In the genomic region with DNA sequence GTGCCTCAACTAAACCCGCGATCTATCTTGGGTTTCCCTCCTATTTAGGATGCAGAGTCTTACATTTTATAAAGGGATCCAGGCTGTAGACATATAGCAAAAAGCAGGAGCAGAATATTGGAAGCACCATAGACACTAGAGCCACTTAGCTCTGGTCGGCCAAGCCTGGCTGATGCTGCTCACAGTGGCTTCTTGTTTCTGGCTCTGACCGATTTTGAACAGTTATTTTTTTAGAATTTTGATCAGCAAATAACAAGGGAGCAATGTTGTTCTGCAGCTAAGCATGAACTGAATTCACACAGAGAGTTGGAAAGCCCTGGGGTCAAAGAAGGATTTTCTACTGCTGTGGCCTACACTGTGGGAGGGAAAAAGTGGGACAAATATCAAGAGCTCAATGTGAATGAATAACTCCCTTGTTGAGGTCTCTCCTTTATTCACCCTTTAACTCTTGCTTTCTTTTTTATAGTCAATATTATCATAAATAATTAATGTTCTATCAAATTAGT, we compare ENCODE assay signal across 26 mouse cellular contexts.
DNase-seq lines count a peak whose midpoint lies in the region; ATAC-seq and TF ChIP-seq lines count a peak whose summit lies in the region.
"Had no signal": no experiment of that assay in that cellular context is flagged by ENCODE, and none has a peak within 500 bp of the region (broad histone marks: within the 10 kb centered on the region; RNA-seq: fewer than 3 reads in every experiment).

No protein-coding gene starts in this region.

- no peak overlapping the region for H3K27ac ChIP-seq in midbrain, postnatal 0 days (ENCODE audit: low read depth, low read length)
- H3K27ac ChIP-seq in midbrain, embryonic 13.5 days = no peak overlapping the region
- H3K27ac ChIP-seq: forebrain, embryonic 13.5 days; hindbrain, embryonic 12.5 days; kidney, embryonic 15.5 days; limb, embryonic 13.5 days; liver, embryonic 12.5 days had no signal

- H3K36me3 ChIP-seq in midbrain, postnatal 0 days (ENCODE audit: insufficient read depth, low read length) = peaks cover 36% of the 10 kb centered on the region
- H3K36me3 ChIP-seq in midbrain, embryonic 13.5 days = peaks cover 25% of the 10 kb centered on the region
- H3K36me3 ChIP-seq: heart, embryonic 12.5 days; kidney, embryonic 15.5 days; limb, embryonic 13.5 days; liver, embryonic 12.5 days had no signal

- H3K4me2 ChIP-seq in midbrain, postnatal 0 days (ENCODE audit: low read depth, low read length, poor library complexity, severe bottlenecking) = no peak overlapping the region
- no peak overlapping the region for H3K4me2 ChIP-seq in midbrain, embryonic 13.5 days (replicated peaks)
- H3K4me2 ChIP-seq: forebrain, embryonic 13.5 days; heart, embryonic 12.5 days; hindbrain, embryonic 12.5 days; kidney, embryonic 15.5 days; limb, embryonic 13.5 days; liver, embryonic 12.5 days; midbrain, embryonic 11.5 days had no signal

- no peaks in the 10 kb centered on the region for H3K4me1 ChIP-seq in midbrain, postnatal 0 days (ENCODE audit: insufficient read depth, low read length)
- no peaks in the 10 kb centered on the region for H3K4me1 ChIP-seq in midbrain, embryonic 13.5 days (replicated peaks)
- H3K4me1 ChIP-seq: forebrain, embryonic 13.5 days; heart, embryonic 12.5 days; hindbrain, embryonic 12.5 days; kidney, embryonic 15.5 days; limb, embryonic 13.5 days; liver, embryonic 12.5 days had no signal

- peak; percentile 12; the same call in 1 of the 2 replicates for ATAC-seq in cerebellum, adult (ENCODE audit: insufficient number of reproducible peaks, low FRiP score, low TSS enrichment)
- ATAC-seq in frontal cortex, adult (ENCODE audit: low TSS enrichment) = peak; percentile 31
- ATAC-seq in midbrain, postnatal 0 days (ENCODE audit: low FRiP score) = no peak; the same call in 1 of the 2 replicates
- ATAC-seq in midbrain, embryonic 13.5 days = no peak
- ATAC-seq: forebrain, embryonic 13.5 days; liver, embryonic 12.5 days had no signal

- no peaks in the 10 kb centered on the region for H3K27me3 ChIP-seq in midbrain, postnatal 0 days (ENCODE audit: insufficient read depth, low read length)
- H3K27me3 ChIP-seq in midbrain, embryonic 13.5 days = no peaks in the 10 kb centered on the region
- H3K27me3 ChIP-seq: forebrain, embryonic 13.5 days; heart, embryonic 12.5 days; hindbrain, embryonic 12.5 days; kidney, embryonic 15.5 days; limb, embryonic 13.5 days; liver, embryonic 12.5 days had no signal

- no peak for TF ChIP-seq CTCF in midbrain, postnatal 0 days (IDR thresholded peaks at IDR 0.05)

- 81% methylated on average over 4 of the region's 4 CpGs for WGBS in midbrain, postnatal 0 days
- WGBS in midbrain, embryonic 13.5 days = 90% methylated on average over 4 of the region's 4 CpGs

- DNase-seq in cerebellum, adult 8-10 months = no peak
- no peak for DNase-seq in frontal cortex, postnatal 14 days (ENCODE audit: low spot score in 2 of 2)
- peak; percentile 40 for DNase-seq in midbrain, postnatal 0 days (ENCODE audit: low spot score)
- DNase-seq in kidney, postnatal 14 days = no peak
- DNase-seq: adrenal gland, postnatal 10 days; cerebellum, postnatal 36 days; gastrocnemius, postnatal 14 days; heart, adult 18-20 months; heart, postnatal 14 days; kidney, adult 11 months; layer of hippocampus, postnatal 36 days; lung, adult 18-20 months; lung, postnatal 10 days; right cerebral cortex, adult 18-20 months; right cerebral cortex, postnatal 4 days; thymus, postnatal 14 days had no signal

- no peak overlapping the region for H3K4me3 ChIP-seq in midbrain, postnatal 0 days (ENCODE audit: low read depth, low read length)
- H3K4me3 ChIP-seq in midbrain, embryonic 13.5 days (replicated peaks) = no peak overlapping the region
- H3K4me3 ChIP-seq: forebrain, embryonic 13.5 days; heart, embryonic 12.5 days; hindbrain, embryonic 12.5 days; kidney, embryonic 15.5 days; limb, embryonic 13.5 days; liver, embryonic 12.5 days had no signal

- no peak overlapping the region for H3K9ac ChIP-seq in midbrain, postnatal 0 days (replicated peaks; ENCODE audit: low read length, poor library complexity, severe bottlenecking)
- no peak overlapping the region for H3K9ac ChIP-seq in midbrain, embryonic 13.5 days (replicated peaks)
- H3K9ac ChIP-seq: forebrain, embryonic 13.5 days; heart, embryonic 12.5 days; hindbrain, embryonic 12.5 days; kidney, embryonic 15.5 days; limb, embryonic 13.5 days; liver, embryonic 12.5 days had no signal

- no peaks in the 10 kb centered on the region for H3K9me3 ChIP-seq in midbrain, postnatal 0 days (ENCODE audit: low read length)
- peaks cover 7% of the 10 kb centered on the region; the same call in 1 of the 2 replicates for H3K9me3 ChIP-seq in midbrain, embryonic 13.5 days
- H3K9me3 ChIP-seq: heart, embryonic 12.5 days; hindbrain, embryonic 12.5 days had no signal

Comparison
In these comparisons a context has a peak if more than half of its experiments do, and no peak if none do; other contexts are left out.
1. ATAC-seq: peak in cerebellum, adult (single experiment) and frontal cortex, adult (single experiment); none in midbrain, postnatal 0 days (single experiment) and midbrain, embryonic 13.5 days (single experiment).